Mouse (Mus musculus): ENCODE data around the gene Gm11634.
"Not testable (repeated sequence)": the region's sequence is repeated elsewhere in the genome, so short reads cannot be mapped to it uniquely, and the experiment has no call there.

The Gm11634 gene

GRCm38 (mm10) chr11:101616948-101617767 is 18.1 kb upstream of the Gm11634 start:
- DNase-seq (ENCODE audit: low spot score in 2 of 2) = no peak

GRCm38 (mm10) chr11:101616104-101616503 is 17.0 kb upstream of the Gm11634 start:
- no peak for DNase-seq (ENCODE audit: low spot score in 2 of 2)

- DNase-seq (ENCODE audit: low spot score in 2 of 2) = no peak
Observed at GRCm38 (mm10) chr11:101615380-101615779, 16.3 kb upstream of the Gm11634 start.

- no peak for DNase-seq (ENCODE audit: low spot score in 2 of 2)
Observed at GRCm38 (mm10) chr11:101614116-101614515, 15.1 kb upstream of the Gm11634 start.

- no peak for DNase-seq (ENCODE audit: low spot score in 2 of 2)
Observed at GRCm38 (mm10) chr11:101613596-101613995, 14.5 kb upstream of the Gm11634 start.

- no peak for DNase-seq (ENCODE audit: low spot score in 2 of 2)
Observed at GRCm38 (mm10) chr11:101610445-101610844, 11.4 kb upstream of the Gm11634 start.

GRCm38 (mm10) chr11:101607134-101607533 is 8.1 kb upstream of the Gm11634 start:
- DNase-seq (ENCODE audit: low spot score in 2 of 2) = not testable (repeated sequence)

- peak; percentile 84 to 93 for DNase-seq (ENCODE audit: low spot score in 2 of 2)
Observed at GRCm38 (mm10) chr11:101604531-101605453, 5.7 kb upstream of the Gm11634 start.

- no peak for DNase-seq (ENCODE audit: low spot score in 2 of 2)
Observed at GRCm38 (mm10) chr11:101604116-101604515, 5.1 kb upstream of the Gm11634 start.

- peak; percentile 50 to 82 for DNase-seq (ENCODE audit: low spot score in 2 of 2)
Observed at GRCm38 (mm10) chr11:101602491-101602890, 3.4 kb upstream of the Gm11634 start.

GRCm38 (mm10) chr11:101589989-101590624 is 8.9 kb downstream of the Gm11634 start:
- no peak for DNase-seq (ENCODE audit: low spot score in 2 of 2)

GRCm38 (mm10) chr11:101589444-101589843 is 9.6 kb downstream of the Gm11634 start:
- DNase-seq (ENCODE audit: low spot score in 2 of 2) = peak; percentile 76 to 85

GRCm38 (mm10) chr11:101588868-101589267 is 10.2 kb downstream of the Gm11634 start:
- no peak for DNase-seq (ENCODE audit: low spot score in 2 of 2)

- no peak for DNase-seq (ENCODE audit: low spot score in 2 of 2)
Observed at GRCm38 (mm10) chr11:101587676-101588075, 11.4 kb downstream of the Gm11634 start.

GRCm38 (mm10) chr11:101585805-101586204 is 13.3 kb downstream of the Gm11634 start:
- DNase-seq (ENCODE audit: low spot score in 2 of 2) = no peak

GRCm38 (mm10) chr11:101585031-101585430 is 14.0 kb downstream of the Gm11634 start:
- not testable (repeated sequence) for DNase-seq (ENCODE audit: low spot score in 2 of 2)

GRCm38 (mm10) chr11:101583205-101583604 is 15.9 kb downstream of the Gm11634 start:
- no peak for DNase-seq (ENCODE audit: low spot score in 2 of 2)

- peak; percentile 80 to 84 for DNase-seq (ENCODE audit: low spot score in 2 of 2)
Observed at GRCm38 (mm10) chr11:101582054-101583035, 16.7 kb downstream of the Gm11634 start, which contains the start of gene Tmem106a. Tmem106a (plus strand) TSS chr11:101582242.

GRCm38 (mm10) chr11:101581081-101581764 is 17.8 kb downstream of the Gm11634 start:
- no peak for DNase-seq (ENCODE audit: low spot score in 2 of 2)

- DNase-seq (ENCODE audit: low spot score in 2 of 2) = no peak
Observed at GRCm38 (mm10) chr11:101576116-101576515, 22.9 kb downstream of the Gm11634 start.
